Mouse (Mus musculus) right cerebral cortex, postnatal 36 days (tissue): ENCODE measurements around the gene Acvr2b.

Experiments used
- DNase-seq, 2 experiments: peaks; one replicate each; pipeline ENCODE4 v3.0.0; 2022; ENCODE audit warnings: low spot score in 2 of 2, mixed read lengths in 1 of 2

Gene Acvr2b

DNA sequence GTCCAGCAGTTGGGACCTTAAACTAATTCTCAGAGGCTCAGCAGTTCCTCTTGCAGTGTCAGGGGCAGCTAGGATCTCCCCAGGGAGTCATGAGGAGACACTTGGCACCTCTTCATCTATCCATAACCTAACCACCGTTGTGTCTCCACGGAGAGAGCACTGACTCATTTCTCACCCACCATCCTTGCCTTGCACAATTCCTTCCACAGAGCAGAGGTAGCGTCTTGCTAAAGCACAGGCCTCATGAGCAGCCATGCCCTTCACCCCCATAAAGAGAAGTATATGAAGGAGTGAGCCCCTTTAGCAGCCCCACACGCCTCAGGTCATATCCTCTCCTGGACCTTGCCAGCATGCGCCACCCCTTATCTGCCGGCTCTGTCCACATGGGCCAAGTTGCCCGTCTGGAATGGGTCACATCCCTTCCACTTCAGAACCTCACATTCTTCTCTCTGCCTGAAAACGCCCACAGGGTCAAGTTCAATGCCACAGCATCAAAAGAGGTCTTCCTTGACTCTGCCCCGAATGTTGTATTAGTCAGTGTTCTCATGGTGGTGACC lies 71.8 kb downstream of the Acvr2b start:
- DNase-seq = no peak

DNA sequence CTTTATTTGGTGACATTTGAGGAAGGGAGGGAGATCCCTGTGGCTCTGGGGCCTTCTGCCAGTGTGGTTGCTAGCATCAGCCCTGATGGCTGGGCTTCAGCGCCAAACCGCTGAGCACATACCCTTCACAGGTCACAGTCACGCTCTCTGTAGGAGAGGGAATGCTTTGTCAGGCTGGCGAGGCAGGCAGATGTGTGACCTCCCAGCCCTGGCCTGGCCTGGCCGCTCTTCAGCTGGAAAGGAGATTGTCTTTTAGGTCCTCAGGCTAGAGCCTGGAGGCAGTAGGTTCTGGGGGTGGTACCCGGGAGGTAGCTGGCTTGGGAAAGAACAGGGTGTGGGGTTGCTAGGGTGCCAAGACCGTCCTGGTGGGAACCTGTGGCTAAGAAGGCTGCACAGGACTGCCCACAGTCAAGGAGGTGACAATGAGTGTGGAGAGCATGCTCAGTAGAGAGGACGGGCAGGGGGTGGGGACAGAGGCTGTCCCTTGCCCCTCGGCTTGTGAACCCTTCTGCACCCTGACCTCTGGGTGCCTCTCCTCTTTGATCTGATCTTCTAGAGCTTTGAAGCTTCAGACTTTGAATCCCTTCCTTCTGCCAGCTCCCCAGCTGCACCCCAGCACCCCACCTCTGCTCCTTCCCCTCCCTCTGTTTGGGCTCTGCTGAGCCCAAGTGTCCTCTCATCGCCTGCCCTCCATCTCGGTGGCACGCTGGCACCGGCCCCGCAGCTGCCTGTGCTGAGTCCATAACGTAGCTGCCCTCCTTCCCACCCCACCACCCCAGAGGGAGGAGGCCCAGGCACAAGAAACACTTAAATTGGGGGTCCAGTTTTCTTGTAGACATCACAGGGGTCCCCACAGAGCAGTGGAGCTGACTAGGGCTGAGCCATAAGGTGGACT lies 73.0 kb downstream of the Acvr2b start:
- no peak for DNase-seq

DNA sequence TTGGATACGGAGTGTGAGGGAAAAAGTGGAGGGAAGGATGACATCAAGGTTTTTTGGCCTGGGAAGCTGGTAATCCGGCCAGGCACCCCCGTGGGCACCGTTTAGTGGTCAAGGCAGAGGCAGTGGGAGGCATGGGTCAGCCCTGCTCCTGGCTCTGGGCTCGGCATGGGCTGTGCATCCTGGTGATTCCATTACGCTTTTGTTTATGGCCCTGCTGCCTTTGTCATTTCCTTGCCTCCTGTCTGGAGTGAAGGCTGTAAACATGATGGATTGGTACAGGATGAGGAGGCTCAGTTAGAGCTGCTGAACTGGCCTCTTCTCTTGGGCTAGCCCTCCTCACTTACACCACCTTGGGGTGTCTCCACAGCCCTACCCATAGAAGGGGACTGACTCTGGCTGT lies 75.8 kb downstream of the Acvr2b start:
- DNase-seq = no peak

DNA sequence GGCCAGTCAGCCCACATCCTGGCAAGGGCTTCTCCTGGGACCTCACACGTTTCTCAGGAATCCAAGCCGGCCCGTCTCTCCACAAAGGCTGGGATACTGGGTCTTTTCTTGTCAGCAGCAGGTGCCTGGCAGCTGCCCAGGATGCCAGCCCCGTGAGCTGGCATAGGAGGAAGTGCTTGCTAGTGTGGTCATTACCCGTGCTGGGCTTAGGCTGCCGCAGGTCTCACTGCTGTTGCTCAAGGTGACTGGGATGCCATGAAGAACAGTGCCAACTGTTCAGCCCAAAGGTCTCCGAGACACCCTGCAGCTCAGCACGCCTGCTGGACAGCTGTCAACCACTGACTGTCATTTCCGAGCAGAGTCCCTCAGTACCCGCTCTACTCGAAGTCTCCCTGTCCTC lies 76.4 kb downstream of the Acvr2b start:
- no peak for DNase-seq

DNA sequence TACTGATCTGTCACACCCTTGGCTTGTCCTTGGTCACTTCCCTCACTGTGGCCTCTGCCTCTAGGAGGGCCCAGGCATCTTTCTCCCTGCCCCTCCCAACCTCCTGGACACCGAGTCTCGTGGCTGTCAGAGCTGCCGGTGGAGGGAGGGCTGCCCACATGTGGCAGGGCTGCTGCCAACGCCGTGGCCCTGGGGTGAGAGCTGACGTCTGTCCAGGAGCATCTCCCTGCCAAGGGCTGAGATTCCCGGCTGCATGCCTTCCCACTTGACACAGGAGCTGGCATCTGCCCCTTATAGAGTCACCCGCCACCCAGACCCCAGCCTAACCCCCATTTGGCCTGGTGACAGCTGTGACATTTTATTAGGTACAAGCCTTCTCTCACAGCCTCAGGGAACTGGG lies 77.4 kb downstream of the Acvr2b start:
- no peak for DNase-seq

DNA sequence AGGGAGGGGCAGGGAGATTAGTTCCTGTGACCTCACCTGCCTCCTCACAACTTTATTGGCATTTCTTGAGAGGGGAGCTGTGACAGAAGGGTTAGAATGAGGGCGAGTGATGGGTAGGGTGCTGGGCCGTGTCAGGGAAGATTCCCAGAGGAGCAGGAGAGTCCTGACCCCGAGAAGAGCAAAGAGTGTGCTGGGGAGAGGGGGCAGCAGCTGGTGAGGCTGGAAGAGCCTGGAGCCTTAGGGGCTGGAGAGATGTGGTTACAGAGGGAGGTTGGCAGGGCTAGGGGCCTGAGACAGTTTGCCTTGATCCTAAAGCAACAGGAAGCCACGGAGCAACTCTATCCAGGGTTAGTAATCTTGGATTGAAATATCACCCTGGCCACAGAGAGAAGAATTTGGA lies 79.7 kb downstream of the Acvr2b start:
- no peak for DNase-seq

DNA sequence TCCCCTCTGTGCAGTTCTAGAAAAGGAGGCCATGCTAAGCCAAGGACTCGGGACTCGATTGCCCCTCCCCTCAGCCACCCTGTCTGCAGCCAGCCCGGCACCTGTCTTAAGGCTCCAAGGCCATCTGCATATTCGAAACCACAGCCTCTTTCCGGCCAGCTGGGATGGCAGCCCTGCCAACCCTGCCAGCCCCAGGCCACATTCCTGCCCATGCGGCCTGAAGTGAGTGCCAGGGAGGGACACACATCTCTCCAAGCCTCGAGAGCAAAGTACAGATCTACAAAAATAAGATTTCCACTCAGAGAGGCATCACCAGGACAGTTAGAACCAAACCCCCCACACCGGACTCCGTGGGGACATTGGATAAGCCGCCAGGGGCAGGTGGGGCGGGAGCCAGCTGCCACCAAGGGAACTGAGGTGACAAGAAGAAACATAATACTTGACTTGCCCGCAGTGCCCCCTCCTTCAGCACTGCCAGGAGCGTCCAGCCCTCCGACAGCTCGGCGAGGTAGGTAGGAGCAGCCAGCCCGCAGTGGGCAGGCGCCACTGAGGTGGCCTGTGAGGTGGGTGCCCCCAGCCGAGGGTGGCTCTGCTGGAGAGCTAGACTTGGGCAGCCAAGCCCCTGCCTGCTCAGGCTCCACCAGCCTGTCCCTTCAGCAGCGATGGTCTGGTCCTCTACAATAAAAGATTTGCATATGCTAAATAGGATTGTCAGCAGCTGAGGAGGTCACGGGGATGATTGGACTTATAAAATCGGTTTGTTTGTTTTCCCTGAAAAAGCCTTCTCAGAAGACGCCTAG lies 81.8 kb downstream of the Acvr2b start:
- no peak for DNase-seq

- DNase-seq = no peak
These were observed 82.5 kb downstream of the Acvr2b start for GRCm38 (mm10) chr9:119484420-119484819.
